Mouse (Mus musculus) bone marrow macrophage, adult 2 months (primary cell): ENCODE results near the gene Gm42674. TPM values are rescaled to one million over a fixed set of nuclear protein-coding genes. Genes with fewer than 3 reads are reported as not detected.

Experiments used
- H3K27ac ChIP-seq: 2 replicates; pipeline ENCODE4 v1.5.1; 2012; ENCODE audit warnings: low read depth, low read length; ENCODE audit not compliant: insufficient read depth
- H3K4me1 ChIP-seq: 2 replicates; pipeline ENCODE4 v1.6.1; 2012; ENCODE audit warnings: low read length; ENCODE audit not compliant: control insufficient read depth, insufficient read depth
- H3K4me3 ChIP-seq: 2 replicates; pipeline ENCODE4 v1.5.1; 2012; ENCODE audit warnings: mild to moderate bottlenecking, low read length, moderate library complexity; ENCODE audit not compliant: insufficient read depth
- CTCF ChIP-seq: IDR thresholded peaks from 2 replicates; pipeline ENCODE4 v1.5.1; 2012; ENCODE audit warnings: low read depth, mild to moderate bottlenecking, low read length, moderate library complexity
- POLR2A ChIP-seq: IDR thresholded peaks from 2 replicates; pipeline ENCODE4 v1.6.1; 2012; ENCODE audit warnings: mild to moderate bottlenecking, low read depth, low read length, borderline replicate concordance
- polyA plus RNA-seq: library from polyadenylated mRNA; stranded (reverse); fragments of >200 nt; gene quantifications from 2 replicates; pipeline ENCODE4 v1.2.4, GENCODE M21; 2012; ENCODE audit not compliant: missing spikeins, insufficient read depth, insufficient read length

Gene Gm42674
- polyA plus RNA-seq, 1 experiment = not detected

DNA sequence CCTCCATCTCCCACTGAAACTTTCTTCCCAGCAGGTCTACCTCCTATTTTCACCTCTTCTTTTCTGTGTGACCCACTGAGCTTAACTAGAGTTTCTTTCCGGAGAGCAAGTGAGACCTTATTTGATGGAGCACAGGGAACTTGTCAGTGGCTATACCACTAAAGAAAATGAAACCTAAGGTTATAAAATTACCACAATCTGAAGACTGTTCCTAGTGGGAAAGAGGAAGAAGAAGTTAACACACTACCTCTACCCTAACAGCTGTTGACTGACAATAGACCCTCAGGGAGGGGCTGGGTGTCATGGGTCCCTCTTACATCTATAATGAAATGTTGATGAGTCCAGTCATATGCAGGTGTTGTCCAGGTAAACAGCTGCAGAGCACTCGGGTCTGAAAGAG, 30.3 kb downstream of the Gm42674 start:
- Histone ChIP-seq H3K4me3 (no peak overlapping the region), H3K4me1 (peaks cover 13% of the 10 kb centered on the region), H3K27ac (no peak overlapping the region)
- TF ChIP-seq POLR2A = no peak
- TF ChIP-seq CTCF = no peak

DNA sequence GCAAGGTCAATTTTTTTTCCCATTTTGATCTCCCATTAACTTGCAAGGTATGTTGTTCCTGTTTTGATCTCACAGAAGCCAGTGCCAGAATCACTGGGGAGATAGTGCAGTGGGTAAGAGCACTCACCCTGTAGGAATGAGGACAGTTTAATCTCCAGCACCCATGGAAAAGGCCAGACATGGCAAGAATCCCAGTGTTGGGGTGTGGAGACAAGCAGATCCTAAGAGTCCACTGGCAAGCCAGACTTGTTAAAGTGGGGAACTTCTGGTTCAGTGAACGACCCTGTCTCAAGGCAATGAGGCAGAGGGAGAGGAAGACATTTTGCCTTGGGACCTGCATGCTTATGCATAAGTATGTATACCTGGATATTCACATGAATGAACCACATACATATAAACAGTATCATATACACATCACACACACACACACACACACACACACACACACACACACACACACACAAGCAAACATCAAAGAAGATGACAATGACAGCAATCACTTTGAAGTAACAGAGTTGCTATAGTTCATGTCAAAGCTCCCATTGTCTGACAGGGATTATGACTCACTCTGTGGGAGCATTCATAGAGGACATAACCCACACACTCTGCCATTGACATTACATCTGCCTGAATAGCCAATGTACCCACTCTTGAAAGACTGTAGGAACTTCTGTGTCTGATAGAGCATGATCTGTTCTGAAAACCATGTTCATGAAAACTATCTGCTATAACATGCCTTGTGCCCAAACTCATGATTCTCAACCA, 37.0 kb downstream of the Gm42674 start:
- no peak overlapping the region for H3K27ac ChIP-seq
- peaks cover 4% of the 10 kb centered on the region; the same call in 1 of the 2 replicates for H3K4me1 ChIP-seq
- TF ChIP-seq CTCF = no peak
- no peak for TF ChIP-seq POLR2A
- no peak overlapping the region for H3K4me3 ChIP-seq

DNA sequence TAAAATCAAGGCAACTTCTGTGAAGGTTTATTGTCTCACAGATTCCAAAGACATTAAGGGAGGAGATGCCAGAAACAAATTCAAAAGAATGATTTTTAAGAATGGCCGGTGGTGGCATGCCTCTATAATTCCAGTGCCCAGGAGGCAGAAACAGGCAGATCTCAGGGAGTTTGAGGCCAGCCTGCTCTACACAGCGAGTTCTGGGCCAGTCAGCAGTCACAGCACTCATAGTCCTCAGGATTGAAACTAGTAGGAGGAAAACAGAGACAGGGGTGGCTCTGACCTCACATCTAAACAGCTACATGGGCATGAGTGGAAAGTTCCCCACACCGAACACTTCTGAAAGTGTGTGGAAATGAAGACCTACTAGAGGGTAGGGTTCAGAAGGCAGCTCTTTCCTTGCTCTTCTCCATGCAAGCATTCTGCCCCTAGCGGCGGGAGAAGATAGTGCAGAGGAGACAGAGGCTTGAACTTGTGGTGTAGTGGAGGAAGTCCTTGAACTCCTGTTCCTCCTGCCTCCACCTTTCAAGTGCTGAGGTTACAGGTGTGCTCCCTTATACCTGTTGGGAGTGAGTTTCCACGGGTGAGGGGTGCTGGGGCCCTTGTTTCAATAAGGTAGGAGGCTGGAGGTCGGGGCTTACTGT, 37.9 kb downstream of the Gm42674 start:
- H3K27ac ChIP-seq = no peak overlapping the region
- peaks cover 4% of the 10 kb centered on the region; the same call in 1 of the 2 replicates for H3K4me1 ChIP-seq
- no peak overlapping the region for H3K4me3 ChIP-seq
- TF ChIP-seq POLR2A (no peak), CTCF (peak; percentile 51)

DNA sequence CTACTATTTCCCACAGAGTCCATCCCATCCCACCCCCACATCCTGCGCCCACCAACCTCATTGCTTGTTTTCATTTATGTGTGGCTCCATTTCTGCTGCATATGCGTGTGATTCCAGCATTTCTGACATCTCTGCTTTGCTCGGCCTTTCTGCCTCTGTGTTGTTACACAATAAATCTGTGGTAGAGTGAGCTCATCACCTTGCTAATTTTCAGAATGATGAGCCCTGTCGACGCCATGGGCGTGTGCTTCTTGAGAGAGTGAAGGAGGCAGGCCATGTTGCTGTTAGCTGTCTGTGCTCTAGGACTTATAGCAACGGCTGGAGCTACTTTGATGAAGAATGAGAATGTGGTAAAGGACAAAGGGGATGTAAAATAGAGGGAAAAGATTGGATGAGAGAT, 39.3 kb downstream of the Gm42674 start:
- Histone ChIP-seq H3K27ac (no peak overlapping the region), H3K4me1 (peaks cover 4% of the 10 kb centered on the region; the same call in 1 of the 2 replicates), H3K4me3 (no peak overlapping the region)
- TF ChIP-seq CTCF (no peak), POLR2A (no peak)

DNA sequence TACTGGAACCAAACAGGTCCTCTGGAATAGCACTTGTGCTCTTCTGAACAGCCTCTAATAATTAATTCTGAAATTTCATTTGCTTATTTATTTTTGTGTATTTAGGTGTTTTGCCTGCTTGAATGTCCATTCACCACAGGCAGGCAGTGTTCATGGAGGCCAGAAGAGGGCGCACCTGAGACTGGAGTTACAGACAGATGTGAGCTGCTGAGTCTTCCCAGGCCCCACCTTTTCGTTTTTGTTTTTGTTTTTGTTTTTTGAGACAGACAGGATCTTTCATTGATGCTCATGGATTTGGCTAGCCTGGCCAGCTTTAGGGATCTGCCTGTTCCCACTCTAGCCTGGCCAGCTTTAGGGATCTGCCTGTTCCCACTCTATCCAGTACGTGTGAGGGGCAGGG, 42.5 kb downstream of the Gm42674 start:
- TF ChIP-seq POLR2A (no peak), CTCF (peak; percentile 60)
- Histone ChIP-seq H3K4me1 (peaks cover 4% of the 10 kb centered on the region; the same call in 1 of the 2 replicates), H3K4me3 (no peak overlapping the region), H3K27ac (no peak overlapping the region)

DNA sequence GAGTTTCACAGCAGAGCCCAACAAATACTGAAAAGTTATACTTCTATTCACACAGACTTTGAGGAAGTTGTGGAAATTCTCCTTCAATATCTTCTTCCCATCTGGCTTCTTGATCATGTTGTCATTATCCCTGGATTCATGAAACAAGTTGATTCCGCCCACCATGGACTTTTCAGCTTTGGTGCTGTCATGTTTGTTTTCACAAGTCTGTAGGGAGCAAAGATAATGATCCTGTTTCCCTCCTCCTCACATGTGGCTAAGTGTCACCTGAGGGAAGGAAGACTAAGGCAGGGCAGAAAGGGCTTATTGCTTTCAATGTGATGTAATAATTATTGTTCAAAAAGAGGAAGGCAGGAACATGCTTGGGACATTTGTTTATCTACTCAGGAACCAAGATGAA, 45.6 kb downstream of the Gm42674 start:
- no peak overlapping the region for H3K4me3 ChIP-seq
- H3K4me1 ChIP-seq = no peaks in the 10 kb centered on the region
- TF ChIP-seq POLR2A = no peak
- H3K27ac ChIP-seq = no peak overlapping the region

DNA sequence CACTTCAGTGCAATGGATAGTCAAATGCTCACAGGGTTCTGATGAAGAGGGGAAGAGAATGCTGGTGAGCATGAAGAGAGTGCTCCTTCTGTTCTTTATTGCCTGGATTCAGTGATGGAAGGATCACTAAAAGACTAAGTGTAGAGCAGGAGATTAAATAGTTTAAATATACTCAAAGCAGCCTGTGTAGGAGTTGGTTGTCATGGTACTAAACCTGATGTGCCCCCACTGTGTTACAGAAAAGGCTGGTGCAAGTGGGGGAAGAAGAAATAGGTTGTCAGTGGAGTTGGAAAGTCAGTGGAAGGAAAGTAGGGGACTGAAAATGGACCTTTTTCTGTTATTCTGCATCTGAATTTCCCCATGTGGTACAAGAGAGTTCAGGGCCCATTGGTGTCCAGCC, 47.3 kb downstream of the Gm42674 start:
- Histone ChIP-seq H3K4me3 (no peak overlapping the region), H3K27ac (no peak overlapping the region), H3K4me1 (no peaks in the 10 kb centered on the region)
- TF ChIP-seq CTCF (no peak), POLR2A (no peak)

DNA sequence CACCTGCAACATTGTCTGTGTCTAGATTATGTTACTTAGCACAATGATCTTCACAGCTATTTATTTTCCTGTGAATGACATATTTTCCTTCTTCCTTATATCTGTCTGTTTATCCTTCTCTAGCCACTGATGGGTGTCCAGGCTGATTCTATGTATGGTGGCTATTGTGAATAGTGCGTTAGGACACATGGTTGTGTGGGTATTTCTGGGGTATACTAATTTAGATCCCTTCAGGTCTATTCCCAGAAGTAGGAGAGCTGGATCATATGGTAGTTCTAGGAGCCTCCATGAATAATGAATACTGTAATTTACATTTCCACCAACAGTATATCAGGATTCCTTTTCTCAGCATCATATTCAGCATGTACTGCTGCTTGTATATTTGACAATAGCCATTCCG, 48.1 kb downstream of the Gm42674 start:
- H3K4me3 ChIP-seq = no peak overlapping the region
- TF ChIP-seq CTCF = no peak
- TF ChIP-seq POLR2A = no peak
- no peaks in the 10 kb centered on the region for H3K4me1 ChIP-seq
- no peak overlapping the region for H3K27ac ChIP-seq

DNA sequence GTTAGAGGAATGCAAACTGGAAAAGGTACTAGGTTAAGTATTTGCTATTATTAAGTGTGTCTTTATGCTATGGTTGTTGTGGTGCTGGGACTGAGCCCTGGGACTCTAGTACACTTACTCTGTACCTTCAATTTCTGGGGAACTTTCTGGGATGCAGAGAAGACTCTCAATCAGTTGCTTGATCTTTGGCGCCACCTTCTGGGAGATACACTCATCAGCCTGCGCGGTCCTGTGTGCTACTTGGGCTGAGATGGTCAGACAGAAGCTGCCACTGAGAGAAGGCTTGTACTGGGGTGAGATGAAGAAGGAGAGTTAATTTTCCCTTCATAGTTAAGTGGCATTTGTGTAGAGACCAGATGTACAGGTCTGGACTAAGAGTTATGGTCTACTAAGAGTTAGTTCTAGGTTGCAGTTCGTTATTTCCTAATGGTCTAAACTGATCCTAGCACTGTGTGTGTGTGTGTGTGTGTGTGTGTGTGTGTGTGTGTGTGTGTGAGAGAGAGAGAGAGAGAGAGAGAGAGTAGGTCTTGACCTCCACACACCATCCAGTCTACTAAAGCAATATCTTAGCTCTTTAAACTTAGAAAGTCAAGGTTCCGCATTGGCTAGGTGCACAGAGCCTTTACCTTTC, 51.3 kb downstream of the Gm42674 start:
- no peaks in the 10 kb centered on the region for H3K4me1 ChIP-seq

DNA sequence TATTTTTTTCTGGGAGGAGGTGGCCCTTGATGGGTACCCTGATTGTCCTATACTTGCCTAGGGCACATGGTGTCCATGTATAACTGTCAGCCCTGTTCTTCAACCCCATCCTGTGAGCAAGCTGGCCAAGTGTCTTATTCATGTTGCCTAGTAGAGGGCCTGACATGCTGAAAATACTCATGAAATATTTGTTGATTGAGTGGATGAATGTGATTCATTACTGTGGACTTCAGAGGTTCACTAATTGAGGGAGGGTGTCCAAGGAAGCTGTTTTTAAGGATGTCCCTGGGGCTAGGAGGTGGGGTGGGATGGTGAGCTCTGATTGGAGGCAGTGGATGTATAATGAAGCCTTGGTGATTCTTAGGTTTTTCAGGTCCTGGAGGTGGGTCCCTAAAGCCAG, 52.0 kb downstream of the Gm42674 start, which contains the start of gene S100a7a:
Gene S100a7a, plus strand, starts transcription at position 301 of the 400 bp plus-strand sequence.
- Histone ChIP-seq H3K27ac (no peak within 1 kb of the TSS), H3K4me1 (no peaks in the 10 kb centered on the region), H3K4me3 (no peak within 1 kb of the TSS)
- TF ChIP-seq CTCF = no peak
- TF ChIP-seq POLR2A = no peak

More for the DNA sequence above, 51.3 kb downstream of the Gm42674 start:
- TF ChIP-seq CTCF (peak; percentile 72), POLR2A (no peak)
- no peak overlapping the region for H3K27ac ChIP-seq
- no peak overlapping the region for H3K4me3 ChIP-seq

Other genes with a start within 250 kb of the Gm42674 start
- gene Slc27a3, start 212.0 kb upstream of the Gm42674 start, polyA plus RNA-seq = 0.72 and 0.83 TPM in 2 replicates
- 18.9 and 20.4 TPM in 2 replicates for gene Ints3, start 168.3 kb upstream of the Gm42674 start, polyA plus RNA-seq
- 0.17 and 0.89 TPM in 2 replicates for gene Npr1, start 136.0 kb upstream of the Gm42674 start, polyA plus RNA-seq
- 29.3 and 29.8 TPM in 2 replicates for gene Ilf2, start 125.8 kb upstream of the Gm42674 start, polyA plus RNA-seq
- gene Snapin, start 110.9 kb upstream of the Gm42674 start, polyA plus RNA-seq = 96.6 and 101 TPM in 2 replicates
- 56.9 and 59.9 TPM in 2 replicates for gene Chtop, start 92.4 kb upstream of the Gm42674 start, polyA plus RNA-seq
- 228 and 247 TPM in 2 replicates for gene S100a1, start 87.5 kb upstream of the Gm42674 start, polyA plus RNA-seq
- 120 and 139 TPM in 2 replicates for gene S100a13, start 87.5 kb upstream of the Gm42674 start, polyA plus RNA-seq
- gene S100a14, start 75.0 kb upstream of the Gm42674 start, polyA plus RNA-seq = 0.40 TPM in 1 of 2 replicates, not detected in the other
- gene S100a16, start 64.7 kb upstream of the Gm42674 start, polyA plus RNA-seq = 0.50 TPM in 1 of 2 replicates, not detected in the other
- not detected in 2 replicates for gene S100a3, start 41.3 kb upstream of the Gm42674 start, polyA plus RNA-seq
- gene S100a2, start 11.7 kb upstream of the Gm42674 start, polyA plus RNA-seq = not detected in 2 replicates
- gene S100a4, start 1.9 kb downstream of the Gm42674 start, polyA plus RNA-seq = 2,861 and 3,059 TPM in 2 replicates
- not detected in 2 replicates for gene S100a5, start 6.6 kb downstream of the Gm42674 start, polyA plus RNA-seq
- gene S100a6, start 11.0 kb downstream of the Gm42674 start, polyA plus RNA-seq = 1,285 and 1,346 TPM in 2 replicates
- gene S100a7a, start 52.1 kb downstream of the Gm42674 start, polyA plus RNA-seq = 0.63 TPM in 1 of 2 replicates, not detected in the other
- gene S100a8, start 67.1 kb downstream of the Gm42674 start, polyA plus RNA-seq = 16.7 and 16.9 TPM in 2 replicates
- 23.9 and 24.5 TPM in 2 replicates for gene S100a9, start 93.8 kb downstream of the Gm42674 start, polyA plus RNA-seq
- gene Pglyrp4, start 125.0 kb downstream of the Gm42674 start, polyA plus RNA-seq = not detected in 2 replicates
- not detected in 2 replicates for gene Gm5849, start 176.0 kb downstream of the Gm42674 start, polyA plus RNA-seq